Mouse (Mus musculus) lung, adult 2 months (tissue): Measurements from ENCODE around the gene Irf9. TPM values are rescaled to one million over a fixed set of nuclear protein-coding genes. Genes with fewer than 3 reads are reported as not detected.

Experiments used
- DNase-seq: peaks from one replicate; pipeline ENCODE4 v3.0.0; 2022
- H3K4me1 ChIP-seq: fragments of 200-500 bp; 2 replicates; pipeline ENCODE4 v1.6.1; 2011; ENCODE audit warnings: low read length; ENCODE audit not compliant: control insufficient read depth, insufficient read depth
- H3K4me3 ChIP-seq: fragments of 200-500 bp; replicated peaks from 2 replicates; pipeline ENCODE3; 2011; ENCODE audit warnings: low read depth, mild to moderate bottlenecking, control low read depth, low read length; ENCODE audit errors: extremely low read depth
- CTCF ChIP-seq: fragments of 200-500 bp; IDR thresholded peaks from 2 replicates; pipeline ENCODE4 v1.5.1; 2011; ENCODE audit warnings: mild to moderate bottlenecking, low read length, control low read depth; ENCODE audit not compliant: insufficient read depth
- POLR2A ChIP-seq: fragments of 200-500 bp; IDR thresholded peaks from 2 replicates; pipeline ENCODE4 v1.6.1; 2011; ENCODE audit warnings: low read depth, mild to moderate bottlenecking, control low read depth, low read length, borderline replicate concordance; ENCODE audit errors: extremely low read depth
- WGBS: fragments of 180-500 bp; shearing (Covaris S2); methylation state at CpG from one replicate; pipeline ENCODE4 v1.1.7; 2018; 5-methylcytosine and 5-hydroxymethylcytosine counted together
- polyA plus RNA-seq: library from polyadenylated mRNA; depleted of rRNA; stranded (reverse); fragments of >200 nt; gene quantifications from 2 replicates; pipeline ENCODE4 v1.2.3, GENCODE M21; 2012

The Irf9 gene
- polyA plus RNA-seq, 1 experiment: 82.6 TPM

DNA sequence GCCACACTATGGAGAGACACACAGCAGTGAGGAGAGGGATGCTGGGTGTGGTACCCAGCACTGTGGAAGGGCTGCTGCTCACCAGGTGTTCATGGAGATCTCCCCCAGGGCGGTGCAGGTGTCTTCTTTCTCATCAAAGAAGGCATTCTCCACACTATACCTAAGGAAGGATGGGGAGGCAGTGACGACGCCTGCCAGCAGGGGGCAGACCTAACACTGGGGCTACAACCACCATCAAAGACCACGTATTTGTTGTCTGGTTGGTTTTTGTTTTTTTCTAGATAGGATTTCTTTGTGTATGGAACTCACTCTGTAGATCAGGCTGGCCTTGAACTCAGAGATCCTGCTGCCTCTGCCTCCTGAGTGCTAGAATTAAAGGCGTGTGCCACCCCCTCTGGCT is 25.9 kb downstream of the Irf9 start:
- peak; percentile 64 for DNase-seq
- TF ChIP-seq CTCF (peak; percentile 90), POLR2A (no peak)
- WGBS: 45% methylated on average over 5 of the region's 5 CpGs
- H3K4me3 ChIP-seq: no peak overlapping the region
- H3K4me1 ChIP-seq: no peaks in the 10 kb centered on the region

DNA sequence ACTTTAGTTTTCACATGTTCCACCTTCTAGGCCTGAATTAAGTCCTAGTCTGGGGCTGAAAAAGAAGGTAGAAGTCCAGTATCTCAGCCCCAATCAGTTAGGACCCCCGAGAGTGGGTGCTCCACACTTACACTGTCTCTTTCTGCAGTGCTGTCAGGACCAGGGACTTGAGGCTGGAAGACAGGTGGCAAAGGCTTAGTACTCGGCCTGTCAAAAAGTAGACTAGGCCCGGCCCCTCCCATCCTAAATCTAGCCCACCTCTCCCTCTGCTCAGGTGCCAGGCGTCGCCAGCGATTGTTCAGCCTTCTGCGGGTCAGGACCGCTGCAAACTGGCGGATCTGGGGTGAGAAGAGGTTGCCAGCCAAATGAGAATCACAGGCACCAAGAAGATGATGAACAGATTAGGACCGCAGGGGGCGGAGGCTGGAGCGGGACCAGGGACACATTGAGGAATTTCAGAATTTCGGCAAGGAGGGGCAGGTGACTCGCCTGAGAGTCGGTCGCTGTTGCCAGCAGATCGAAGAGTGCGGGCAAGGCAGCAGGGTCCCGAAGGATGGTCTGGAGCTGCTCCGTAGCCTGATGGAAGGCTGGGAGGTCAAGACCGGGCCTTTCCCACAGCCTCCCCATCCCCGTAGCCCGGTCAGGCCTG is 31.6 kb downstream of the Irf9 start:
- Histone ChIP-seq H3K4me1 (peaks cover 5% of the 10 kb centered on the region), H3K4me3 (peak overlapping the region; percentile 75)
- no peak for TF ChIP-seq POLR2A
- TF ChIP-seq CTCF: no peak
- DNase-seq: no peak
- 6% methylated on average over 23 of the region's 23 CpGs for WGBS

DNA sequence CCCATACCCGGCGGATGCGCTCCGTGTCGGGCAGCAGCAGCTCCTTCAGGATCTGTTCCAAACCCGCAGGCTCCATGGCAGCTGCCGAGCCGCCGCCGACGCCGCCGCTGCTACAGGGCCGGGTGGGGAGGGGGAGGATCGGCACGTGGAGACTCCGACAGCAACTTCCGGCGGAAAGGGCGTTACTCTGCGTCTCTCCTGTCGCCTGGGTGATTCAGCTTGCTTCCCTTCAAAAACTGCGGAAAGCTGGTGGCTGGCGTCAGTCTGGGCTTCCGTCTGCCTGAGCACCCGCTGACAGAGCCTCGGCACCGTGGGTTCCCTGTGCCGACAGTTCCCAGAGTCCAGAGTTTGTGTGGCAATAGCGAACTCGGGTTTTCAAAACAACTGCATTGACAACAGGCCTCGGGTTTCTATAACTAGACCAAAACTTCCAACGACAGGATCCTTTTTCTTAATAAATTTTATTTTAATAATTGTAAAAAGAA is 32.2 kb downstream of the Irf9 start, which contains the start of gene Ipo4:
Gene Ipo4 (minus strand): TSS at position 435 of the 485 bp plus-strand sequence.
- TF ChIP-seq CTCF (no peak), POLR2A (peak; percentile 86; the same call in 1 of the 2 replicates)

DNA sequence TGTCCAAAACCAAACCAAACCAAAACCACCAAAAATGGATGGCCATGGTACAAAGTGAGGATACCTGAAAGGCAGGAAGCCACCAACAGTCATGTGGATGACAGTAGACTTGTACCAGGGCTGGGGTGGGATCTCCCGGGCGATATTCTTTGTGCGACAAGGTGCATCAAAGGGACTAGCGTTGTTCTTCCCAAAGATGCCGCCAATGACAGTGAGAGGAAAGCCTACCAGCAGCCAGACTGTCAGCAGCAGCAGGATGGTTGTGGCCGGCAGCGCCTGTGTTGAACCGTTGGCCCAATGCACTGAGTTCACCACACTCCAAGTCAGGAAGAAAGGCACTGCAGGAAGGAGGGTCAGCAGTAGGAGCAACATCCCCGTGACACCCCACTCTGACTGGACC is 34.4 kb downstream of the Irf9 start, which contains the start of gene Gm49378:
Gene Gm49378 (minus strand): TSS at position 101 of the 400 bp plus-strand sequence.
- Histone ChIP-seq H3K4me1 (peaks cover 10% of the 10 kb centered on the region), H3K4me3 (no peak within 1 kb of the TSS)
- 93% methylated on average over 9 of the region's 9 CpGs for WGBS
- TF ChIP-seq CTCF: no peak
- no peak for TF ChIP-seq POLR2A
- no peak for DNase-seq

More for the DNA sequence above, 32.2 kb downstream of the Irf9 start, which contains the start of gene Ipo4:
- Histone ChIP-seq H3K4me1 (peaks cover 5% of the 10 kb centered on the region), H3K4me3 (peak within 1 kb of the TSS; percentile 75)
- WGBS: under 1% methylated on average over 33 of the region's 33 CpGs
- peak; percentile 81 for DNase-seq

DNA sequence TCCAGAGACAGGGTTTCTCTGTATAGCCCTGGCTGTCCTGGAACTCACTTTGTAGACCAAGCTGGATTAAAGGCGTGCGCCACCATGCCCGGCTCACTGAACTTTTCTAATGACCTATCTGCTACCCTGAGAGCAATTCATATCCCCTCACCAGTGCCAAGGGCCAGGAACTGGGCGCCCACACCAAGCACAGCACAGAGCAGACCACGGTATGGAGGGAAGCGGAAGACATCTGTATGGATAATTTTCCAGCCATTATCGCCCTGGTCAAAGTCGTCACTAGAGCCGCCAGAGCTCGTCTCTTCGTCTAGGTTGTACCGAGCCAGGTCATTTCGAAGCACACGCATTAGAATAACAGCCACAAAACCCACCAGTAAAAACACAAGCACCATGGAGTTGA is 37.4 kb downstream of the Irf9 start:
- H3K4me1 ChIP-seq: peaks cover 16% of the 10 kb centered on the region
- WGBS: 96% methylated on average over 14 of the region's 14 CpGs

DNA sequence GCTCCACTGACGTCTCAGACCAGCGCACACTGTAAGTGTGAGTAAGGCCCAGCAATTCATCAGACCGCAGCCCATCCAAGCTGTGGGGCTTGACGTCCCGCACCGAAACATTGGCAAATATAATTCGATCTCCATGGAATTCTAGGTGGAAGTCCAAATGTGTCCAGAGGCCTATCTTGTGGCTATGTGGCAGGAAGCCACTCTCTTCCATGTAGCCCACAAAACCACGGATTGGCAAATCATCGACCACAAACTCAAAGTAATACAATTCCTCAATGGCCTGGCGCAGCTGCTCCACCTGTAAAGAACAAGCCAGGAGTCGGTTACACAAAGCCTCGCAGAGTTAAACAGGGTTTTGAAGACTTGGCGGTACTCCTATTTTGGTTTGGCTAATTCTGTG is 37.9 kb downstream of the Irf9 start:
- DNase-seq: no peak
- no peak for TF ChIP-seq CTCF
- TF ChIP-seq POLR2A: no peak
- H3K4me3 ChIP-seq: no peak overlapping the region
- 90% methylated on average over 13 of the region's 13 CpGs for WGBS
- H3K4me1 ChIP-seq: peaks cover 16% of the 10 kb centered on the region

More for the DNA sequence above, 37.4 kb downstream of the Irf9 start:
- H3K4me3 ChIP-seq: no peak overlapping the region
- no peak for DNase-seq
- no peak for TF ChIP-seq CTCF
- TF ChIP-seq POLR2A: no peak

DNA sequence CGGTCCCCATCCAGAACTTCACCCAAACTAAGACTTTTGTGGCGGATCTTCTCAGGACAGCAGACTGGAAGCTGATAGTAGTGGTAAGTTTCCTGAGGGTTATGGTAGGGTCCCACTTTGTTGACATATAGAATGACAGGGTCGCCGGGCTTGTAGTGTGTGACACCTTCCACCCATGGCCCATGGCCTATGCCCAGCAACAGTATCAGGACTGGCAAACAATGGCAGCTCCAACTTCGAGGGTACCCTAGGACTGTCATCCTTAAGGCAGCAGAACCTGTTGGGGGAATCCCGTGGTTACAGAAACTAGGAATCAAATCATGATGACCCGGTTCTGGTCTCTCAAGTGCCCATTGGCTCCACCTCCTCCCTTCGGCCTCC is 39.3 kb downstream of the Irf9 start:
- H3K4me3 ChIP-seq: peak overlapping the region; percentile 97
- TF ChIP-seq CTCF (no peak), POLR2A (no peak)
- DNase-seq: no peak
- peaks cover 16% of the 10 kb centered on the region for H3K4me1 ChIP-seq
- 18% methylated on average over 8 of the region's 8 CpGs for WGBS

DNA sequence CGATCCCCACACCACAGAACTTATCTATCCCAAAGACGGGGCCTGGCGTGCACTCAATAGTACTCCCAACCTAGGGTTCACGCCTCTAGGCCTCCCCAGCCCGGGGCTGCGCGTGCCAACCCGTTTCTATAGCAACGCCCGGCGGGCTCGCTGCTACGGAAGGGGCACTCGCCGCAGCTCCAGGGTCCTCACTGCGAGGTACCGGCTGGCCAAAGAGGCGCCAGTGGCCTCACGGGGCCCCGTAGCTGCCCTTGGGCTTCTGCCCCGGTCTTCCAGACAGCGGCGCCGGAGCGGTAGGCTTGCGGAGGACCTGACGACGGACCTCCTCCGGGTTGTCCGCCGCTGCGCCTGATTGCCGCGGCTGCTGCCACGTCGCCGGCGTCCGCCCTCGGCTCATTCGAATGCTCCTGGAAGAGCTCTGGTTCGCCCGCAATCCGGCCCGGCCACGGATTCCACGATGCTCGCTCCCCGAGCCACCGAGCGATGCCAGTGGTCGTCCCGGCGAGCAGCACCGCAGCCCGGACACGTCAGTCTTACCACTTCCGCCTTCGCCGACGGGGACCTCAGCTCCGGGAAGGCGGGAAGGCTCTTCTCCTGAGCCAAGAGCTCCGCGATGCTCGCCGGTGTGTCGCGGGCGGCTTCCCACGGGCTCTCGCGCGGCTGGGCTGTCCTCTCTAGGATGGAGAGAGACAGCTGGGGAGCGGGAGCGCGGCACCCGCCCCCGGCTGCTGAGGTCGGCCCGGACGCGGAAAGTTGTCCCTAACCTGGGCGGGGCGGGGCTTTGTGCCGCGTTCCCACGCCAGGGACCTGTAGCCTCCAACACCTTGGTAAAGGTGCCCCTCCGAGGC is 39.9 kb downstream of the Irf9 start, which contains the start of gene Tm9sf1:
Gene Tm9sf1 (minus strand): TSS at position 747 of the 848 bp plus-strand sequence.
- peak; percentile 44; the same call in 1 of the 2 replicates for TF ChIP-seq POLR2A
- TF ChIP-seq CTCF: no peak
- H3K4me3 ChIP-seq: peak within 1 kb of the TSS; percentile 97
- DNase-seq: peak; percentile 92
- under 1% methylated on average over 89 of the region's 89 CpGs for WGBS
- peaks cover 16% of the 10 kb centered on the region for H3K4me1 ChIP-seq

DNA sequence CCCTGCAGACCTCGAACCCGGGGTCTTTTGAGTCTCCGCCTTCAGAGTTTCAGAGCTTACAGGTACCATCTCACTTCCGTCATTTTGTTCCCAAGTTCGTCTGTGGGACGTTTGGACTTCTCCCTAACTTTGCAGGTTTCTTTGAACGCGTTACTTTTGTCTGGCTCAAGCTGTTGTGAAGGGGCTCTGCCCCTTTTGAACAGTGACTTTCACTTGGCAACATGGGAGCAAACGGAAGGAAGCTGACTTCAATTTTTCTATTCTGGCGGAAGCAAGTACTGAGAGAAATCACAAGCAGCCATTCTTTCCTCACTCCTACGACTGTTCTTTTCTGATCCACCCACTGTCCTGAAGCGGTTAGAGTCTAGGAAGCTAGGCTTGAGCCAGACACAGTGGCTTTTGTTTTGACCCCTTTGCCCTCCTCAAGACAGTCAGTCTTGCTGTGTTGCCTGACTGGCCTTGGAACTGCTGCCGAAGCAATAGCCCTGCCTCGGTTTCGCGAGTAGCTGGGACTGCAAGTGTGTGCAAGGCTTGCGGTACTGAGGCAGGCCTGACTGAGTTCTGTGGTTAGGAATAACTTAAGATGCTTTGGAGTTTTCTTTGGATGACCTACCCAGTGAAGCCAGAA is 41.0 kb downstream of the Irf9 start:
- no peak for DNase-seq
- no peak for TF ChIP-seq POLR2A
- no peak for TF ChIP-seq CTCF
- H3K4me3 ChIP-seq: peak overlapping the region; percentile 48
- peaks cover 18% of the 10 kb centered on the region for H3K4me1 ChIP-seq
- 6% methylated on average over 17 of the region's 17 CpGs for WGBS
